Mouse (Mus musculus) ovary, postnatal 36 days (tissue): ENCODE measurements at regions not wholly inside any gene's neighbourhood (a gene's known extent, or its start where the extent isn't known, plus 50 kb on each side); places are given as distances from the start of the nearest gene placed in this dataset.

Experiments
- DNase-seq: peaks from one replicate; pipeline ENCODE4 v3.0.0; 2022; ENCODE audit warnings: low spot score, mixed read lengths

GRCm38 (mm10) chr8:128056251-128056650 lies 302.2 kb upstream of the Nrp1 start:
- no peak for DNase-seq

DNA sequence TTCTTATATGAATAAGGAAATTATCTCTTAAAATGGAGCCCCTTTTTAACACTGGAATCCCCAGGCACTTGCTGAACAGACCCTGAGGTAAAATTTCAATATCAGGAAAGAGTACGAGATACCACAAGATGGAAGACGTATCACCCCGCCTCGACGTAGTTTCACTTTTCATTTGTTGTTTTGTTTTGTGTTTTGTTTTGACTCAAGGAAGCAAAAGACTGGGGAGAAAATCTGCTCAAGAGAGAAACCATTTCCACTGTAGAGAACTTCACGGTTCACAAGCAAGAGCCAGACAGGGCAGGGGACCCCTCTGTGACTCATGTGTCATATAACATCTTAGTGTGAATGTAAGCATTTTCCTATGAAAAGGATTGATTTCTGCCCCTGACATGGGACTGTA lies 300.6 kb upstream of the Nrp1 start:
- DNase-seq = no peak

DNA sequence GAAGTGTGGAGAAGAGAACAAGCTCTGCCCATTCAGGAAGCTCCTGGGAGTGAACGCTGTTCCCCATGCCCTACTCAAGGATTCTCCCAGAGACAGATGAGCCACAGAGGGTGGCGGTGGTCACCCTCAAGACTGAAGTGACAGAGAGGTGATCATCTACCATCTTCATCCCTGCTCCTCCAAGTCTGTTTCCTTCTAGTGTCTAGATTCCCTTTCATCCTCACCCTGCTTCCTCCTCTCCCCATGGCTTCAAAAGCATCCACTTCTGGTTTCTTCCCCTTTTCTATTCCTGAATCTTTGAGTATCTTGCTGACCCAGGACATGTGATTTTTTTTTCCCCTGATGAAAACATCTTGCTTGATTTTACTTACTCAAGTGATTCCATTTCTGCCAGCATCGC lies 298.6 kb upstream of the Nrp1 start:
- DNase-seq = no peak

DNA sequence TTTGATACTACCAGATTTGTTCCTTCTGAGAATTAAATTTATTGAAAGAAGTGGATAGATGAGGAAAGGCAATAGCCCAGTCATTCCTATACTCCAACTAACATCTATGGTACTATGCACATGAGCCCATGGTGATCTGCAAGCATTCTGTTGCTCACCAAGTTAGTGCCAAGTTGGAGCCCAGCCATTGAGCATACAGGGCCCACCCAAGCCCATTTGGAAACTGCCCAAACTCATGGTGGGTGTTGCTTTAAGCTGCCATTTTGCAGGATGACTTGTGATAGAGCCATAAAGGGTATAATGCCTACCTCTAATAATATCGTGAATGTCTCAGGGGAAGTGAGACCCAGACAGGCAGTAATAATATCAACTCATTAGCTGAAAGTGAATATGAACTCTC lies 294.2 kb upstream of the Nrp1 start:
- DNase-seq = no peak

- no peak for DNase-seq
Observed at GRCm38 (mm10) chr8:128065127-128065526, 293.3 kb upstream of the Nrp1 start.

- DNase-seq = no peak
Observed at GRCm38 (mm10) chr8:128065964-128066680, 292.3 kb upstream of the Nrp1 start.

GRCm38 (mm10) chr8:128069749-128070148 lies 288.7 kb upstream of the Nrp1 start:
- DNase-seq = no peak

DNA sequence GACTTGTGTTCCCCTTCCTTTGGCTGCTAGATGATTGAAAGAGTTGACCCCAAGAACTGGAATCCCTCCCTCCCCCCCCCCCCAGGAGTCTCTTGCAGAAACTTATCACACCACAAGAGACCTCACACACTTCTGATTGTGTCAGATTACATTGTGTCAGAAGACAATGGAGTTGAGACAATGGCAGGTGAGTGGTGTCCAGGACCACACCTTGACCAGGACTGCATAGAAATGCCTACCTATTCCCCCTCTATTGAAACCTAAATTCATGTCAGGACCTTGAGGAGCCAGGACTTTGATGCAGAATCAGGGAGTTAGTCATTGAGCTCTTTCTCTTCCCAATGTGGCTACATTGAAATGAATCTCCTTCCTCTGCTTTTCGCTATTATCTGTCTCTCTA lies 282.8 kb upstream of the Nrp1 start:
- DNase-seq = no peak

DNA sequence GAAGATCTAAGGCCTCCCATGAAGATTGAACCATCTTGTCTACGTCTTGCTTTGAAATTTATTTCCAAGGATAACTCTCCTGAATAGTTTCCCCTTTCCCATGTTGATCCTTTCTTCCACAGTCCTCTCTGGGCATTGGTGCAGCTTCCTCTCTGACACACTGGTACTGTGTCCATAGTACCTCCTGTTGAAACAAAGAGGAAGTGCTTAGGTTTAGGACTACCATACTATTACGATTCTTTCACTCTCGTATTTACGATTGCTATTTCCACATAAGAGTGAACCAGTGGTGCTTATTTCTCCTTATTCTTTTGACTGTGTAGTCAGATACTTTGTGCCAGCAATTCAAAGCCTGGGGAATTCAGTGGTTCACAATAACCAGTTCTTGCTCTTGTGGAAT lies 282.2 kb upstream of the Nrp1 start:
- no peak for DNase-seq

DNA sequence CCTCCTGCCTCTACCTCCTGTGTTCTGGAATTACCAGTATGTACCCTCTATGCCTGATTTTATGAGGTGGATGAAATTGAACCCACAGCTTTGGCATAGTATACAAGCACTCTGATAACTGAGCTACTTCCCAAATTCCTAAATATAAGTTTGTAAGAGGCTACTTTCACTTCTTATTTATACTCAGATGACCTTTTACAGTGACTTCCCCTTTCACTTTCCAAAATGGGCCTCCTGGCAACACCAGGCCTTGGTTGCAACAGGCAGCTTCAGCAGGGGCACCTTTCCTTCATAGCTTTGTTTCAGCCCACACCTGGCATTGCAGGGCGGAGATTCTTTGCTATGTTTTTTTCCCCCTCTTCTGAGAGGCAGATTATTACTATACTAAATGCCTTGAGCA lies 279.7 kb upstream of the Nrp1 start:
- no peak for DNase-seq

DNA sequence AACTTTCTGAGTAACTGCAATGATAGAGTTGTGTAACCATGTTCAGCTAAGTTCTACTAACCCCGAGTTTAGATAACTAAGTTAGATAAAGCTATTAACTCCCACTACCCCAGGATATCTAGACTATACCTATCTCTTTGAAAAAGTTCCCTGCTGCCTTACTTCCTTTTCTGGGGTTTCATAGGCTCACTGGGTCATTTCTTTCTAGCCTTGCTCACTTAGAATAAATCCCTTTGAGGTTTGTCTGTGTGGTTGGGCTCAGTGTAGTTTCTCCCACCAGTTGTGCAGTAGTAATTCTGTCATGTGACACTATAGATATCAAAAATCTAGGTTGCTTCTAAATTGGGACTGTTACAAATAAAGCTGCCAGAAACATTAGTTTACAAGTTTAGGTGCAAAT lies 272.6 kb upstream of the Nrp1 start:
- DNase-seq = no peak

DNA sequence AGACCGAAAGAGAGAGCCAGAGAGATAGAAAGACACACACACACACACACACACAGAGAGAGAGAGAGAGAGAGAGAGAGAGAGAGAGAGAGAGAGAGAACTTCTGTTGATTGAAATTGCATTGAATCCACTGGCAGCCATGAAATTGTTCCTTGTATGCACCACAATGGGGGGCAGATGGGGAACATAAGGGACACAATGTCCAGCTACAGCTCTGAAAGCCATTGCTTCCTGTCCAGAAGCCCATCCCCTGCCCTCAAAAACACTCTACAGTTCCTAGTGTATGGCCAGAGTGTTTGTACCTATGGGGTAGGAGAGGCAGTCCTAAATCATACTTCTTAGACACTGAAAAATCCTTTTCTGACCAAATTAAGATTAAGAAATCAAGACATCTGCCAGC lies 270.9 kb upstream of the Nrp1 start:
- no peak for DNase-seq

DNA sequence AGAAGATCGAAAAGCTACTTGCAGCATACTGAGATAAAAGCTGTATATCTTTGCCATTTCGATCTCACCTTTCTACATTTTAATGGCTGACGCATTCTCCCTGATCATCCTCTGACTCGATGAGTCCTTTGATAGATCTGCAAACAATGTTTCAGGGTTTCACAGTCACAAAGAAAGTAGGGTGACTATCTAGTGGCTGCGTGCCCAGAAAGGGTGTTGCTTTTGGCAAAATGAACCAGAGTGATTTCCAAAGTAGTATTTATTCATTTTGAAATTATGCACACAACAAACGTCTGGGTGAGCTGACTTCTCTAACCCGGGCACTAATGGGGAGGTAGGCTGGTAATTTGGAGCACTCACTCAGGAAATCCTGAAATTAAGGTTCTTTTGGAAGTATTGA lies 265.6 kb upstream of the Nrp1 start:
- DNase-seq = no peak

- DNase-seq = no peak
Observed at GRCm38 (mm10) chr8:128095451-128095850, 263.0 kb upstream of the Nrp1 start.

DNA sequence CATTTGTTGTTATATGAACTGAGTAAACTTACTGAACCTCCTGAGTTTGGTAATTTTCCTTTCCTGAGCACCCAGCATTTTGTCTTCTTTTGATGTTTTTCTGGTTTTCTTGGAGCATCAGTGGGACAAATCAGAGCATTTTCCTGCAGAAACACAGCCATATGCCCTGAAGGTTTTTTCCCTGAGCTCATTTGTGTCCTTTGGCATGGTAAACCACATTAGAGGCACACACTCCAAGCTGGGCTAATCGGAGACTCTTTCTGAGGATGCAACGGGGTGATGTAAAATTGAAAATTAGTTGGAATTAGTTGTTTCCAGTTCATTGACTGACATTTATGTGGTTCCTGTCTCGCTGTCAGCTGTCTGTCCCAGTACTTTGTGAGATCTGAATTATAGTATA lies 260.8 kb upstream of the Nrp1 start:
- DNase-seq = no peak

- no peak for DNase-seq
Observed at GRCm38 (mm10) chr8:128103380-128103779, 255.0 kb upstream of the Nrp1 start.

DNA sequence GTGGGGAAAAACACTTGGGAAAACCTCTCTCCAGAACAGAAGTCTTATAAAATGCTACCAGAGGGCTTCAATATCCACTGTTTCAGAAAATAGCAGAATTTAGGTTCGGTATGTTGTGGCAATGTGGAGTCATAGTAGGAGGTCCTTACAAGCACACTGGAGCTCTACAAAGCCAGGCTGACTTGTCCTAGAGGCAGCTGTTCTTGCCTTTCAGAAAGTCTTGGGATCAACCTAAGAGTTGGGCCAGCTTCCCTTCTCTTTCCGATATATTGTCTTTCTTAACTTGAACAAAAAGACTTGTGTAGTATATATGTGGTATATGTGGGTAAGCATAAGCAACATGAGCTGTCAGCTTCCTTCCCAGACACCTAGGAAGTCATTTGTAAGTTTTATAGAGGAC lies 251.8 kb upstream of the Nrp1 start:
- no peak for DNase-seq

DNA sequence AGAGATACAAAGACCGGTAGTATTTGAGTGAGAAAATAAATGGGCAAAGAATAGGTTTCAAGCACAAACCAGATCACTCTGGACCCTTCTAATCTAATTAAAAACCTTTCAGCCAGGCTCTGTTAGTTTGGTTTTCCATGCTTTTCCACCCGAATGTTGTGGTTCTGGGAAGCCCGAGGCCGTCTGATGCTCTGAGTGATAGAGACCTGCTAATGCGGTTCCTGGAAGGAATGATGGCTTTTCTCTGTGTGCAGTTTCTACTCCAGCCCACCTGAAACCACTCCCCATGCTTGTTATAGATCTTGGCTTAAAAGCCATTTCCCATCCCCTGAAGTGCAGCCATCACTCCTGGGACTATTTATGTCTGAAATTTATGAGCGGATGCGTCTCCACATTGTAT lies 251.4 kb upstream of the Nrp1 start:
- no peak for DNase-seq

DNA sequence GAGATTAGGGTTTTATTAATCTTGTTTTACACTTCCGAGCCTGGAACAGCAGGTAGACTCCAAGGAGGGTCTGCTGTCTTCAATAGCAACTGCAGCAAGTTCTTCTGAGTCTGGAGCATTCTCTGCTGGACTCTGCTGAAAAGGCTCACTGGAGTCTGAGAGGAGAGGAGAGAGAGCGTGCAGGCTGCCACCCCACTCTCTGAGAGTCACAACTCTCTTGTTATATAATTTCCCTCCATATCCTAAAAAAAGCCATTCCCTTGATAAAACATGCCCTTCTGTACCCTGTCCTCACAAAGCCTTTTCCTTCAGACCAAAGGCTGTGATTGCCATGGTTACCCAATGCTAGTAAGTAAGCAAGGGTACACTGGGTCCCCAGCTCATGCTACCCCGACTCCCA lies 249.4 kb upstream of the Nrp1 start:
- DNase-seq = no peak

GRCm38 (mm10) chr8:128111132-128111531 lies 247.3 kb upstream of the Nrp1 start:
- DNase-seq = no peak

GRCm38 (mm10) chr8:128113116-128113515 lies 245.3 kb upstream of the Nrp1 start:
- peak; percentile 6 for DNase-seq

GRCm38 (mm10) chr8:128141290-128141966 lies 217.0 kb upstream of the Nrp1 start:
- DNase-seq = no peak

- DNase-seq = no peak
Observed at GRCm38 (mm10) chr8:128148351-128148942, 210.0 kb upstream of the Nrp1 start.

GRCm38 (mm10) chr8:128155604-128156003 lies 202.8 kb upstream of the Nrp1 start:
- no peak for DNase-seq
